Mouse (Mus musculus): ENCODE results near the gene Svs1. TPM values are rescaled to one million over a fixed set of nuclear protein-coding genes. Genes with fewer than 3 reads are reported as not detected.
A peak's percentile ranks its signal among the peaks of the same experiment; 100 is the strongest.
"Not testable (repeated sequence)": the region's sequence is repeated elsewhere in the genome, so short reads cannot be mapped to it uniquely, and the experiment has no call there.

The Svs1 gene
- not detected for total RNA-seq (2021)

- intact Hi-C loops (cut with DNase I), result no loop called here
- DNase-seq (ENCODE audit: low spot score in 2 of 2), result no peak
Measured at GRCm38 (mm10) chr6:48986444-48986990, at the start of gene Svs1. Svs1 (plus strand) TSS chr6:48986861.

- DNase-seq (ENCODE audit: low spot score in 2 of 2), result no peak
- intact Hi-C loops (cut with DNase I), result no loop called here
Measured at GRCm38 (mm10) chr6:48949596-48949995, 37.1 kb upstream of the Svs1 start.

GRCm38 (mm10) chr6:48950676-48951075 is 36.0 kb upstream of the Svs1 start:
- intact Hi-C loops (cut with DNase I), result no loop called here
- DNase-seq (ENCODE audit: low spot score in 2 of 2), result no peak

- intact Hi-C loops (cut with DNase I), result no loop called here
- no peak for DNase-seq (ENCODE audit: low spot score in 2 of 2)
Measured at GRCm38 (mm10) chr6:48951630-48952029, 35.0 kb upstream of the Svs1 start.

GRCm38 (mm10) chr6:48953220-48953619 is 33.4 kb upstream of the Svs1 start:
- no peak for DNase-seq (ENCODE audit: low spot score in 2 of 2)
- intact Hi-C loops (cut with DNase I), result no loop called here

GRCm38 (mm10) chr6:48954211-48954610 is 32.5 kb upstream of the Svs1 start:
- intact Hi-C loops (cut with DNase I), result loop anchor here (2.0 kb wide), 1 partner anchor 137 kb away; no protein-coding TSS in a partner anchor
- no peak for DNase-seq (ENCODE audit: low spot score in 2 of 2)

GRCm38 (mm10) chr6:48954946-48955345 is 31.7 kb upstream of the Svs1 start:
- DNase-seq (ENCODE audit: low spot score in 2 of 2), result peak; percentile 10 to 23
- intact Hi-C loops (cut with DNase I), result loop anchor here (2.0 to 5.0 kb wide), 3 partner anchors 93 to 308 kb away; partner anchors contain the start of gene Gimap8

- DNase-seq (ENCODE audit: low spot score in 2 of 2), result no peak
- intact Hi-C loops (cut with DNase I), result loop anchor here (5.0 kb wide), 2 partner anchors 94 to 309 kb away; partner anchors contain the start of gene Gimap8
Measured at GRCm38 (mm10) chr6:48956785-48957184, 29.9 kb upstream of the Svs1 start.

- intact Hi-C loops (cut with DNase I), result loop anchor here (5.0 kb wide), 2 partner anchors 96 to 311 kb away; partner anchors contain the start of gene Gimap8
- no peak for DNase-seq (ENCODE audit: low spot score in 2 of 2)
Measured at GRCm38 (mm10) chr6:48958053-48958452, 28.6 kb upstream of the Svs1 start.

GRCm38 (mm10) chr6:48959151-48959550 is 27.5 kb upstream of the Svs1 start:
- intact Hi-C loops (cut with DNase I), result loop anchor here (5.0 kb wide), 2 partner anchors 97 to 312 kb away; partner anchors contain the start of gene Gimap8
- DNase-seq (ENCODE audit: low spot score in 2 of 2), result not testable (repeated sequence)

- not testable (repeated sequence) for DNase-seq (ENCODE audit: low spot score in 2 of 2)
Measured at GRCm38 (mm10) chr6:48966696-48967095, 20.0 kb upstream of the Svs1 start.

GRCm38 (mm10) chr6:48967868-48968267 is 18.8 kb upstream of the Svs1 start:
- no peak for DNase-seq (ENCODE audit: low spot score in 2 of 2)

More at GRCm38 (mm10) chr6:48966696-48967095, 20.0 kb upstream of the Svs1 start:
- intact Hi-C loops (cut with DNase I), result not testable (repeated sequence)

GRCm38 (mm10) chr6:48974663-48975062 is 12.0 kb upstream of the Svs1 start, which contains the start of gene Doxl2:
Doxl2 (plus strand) TSS chr6:48974963.
- intact Hi-C loops (cut with DNase I), result no loop called here
- DNase-seq (ENCODE audit: low spot score in 2 of 2), result no peak

More at GRCm38 (mm10) chr6:48967868-48968267, 18.8 kb upstream of the Svs1 start:
- intact Hi-C loops (cut with DNase I), result no loop called here

GRCm38 (mm10) chr6:48979616-48980015 is 7.0 kb upstream of the Svs1 start:
- intact Hi-C loops (cut with DNase I), result no loop called here
- DNase-seq (ENCODE audit: low spot score in 2 of 2), result no peak

GRCm38 (mm10) chr6:48982305-48982704 is 4.4 kb upstream of the Svs1 start:
- intact Hi-C loops (cut with DNase I), result no loop called here
- peak; percentile 12 to 15 for DNase-seq (ENCODE audit: low spot score in 2 of 2)

- intact Hi-C loops (cut with DNase I), result no loop called here
- no peak for DNase-seq (ENCODE audit: low spot score in 2 of 2)
Measured at GRCm38 (mm10) chr6:48989971-48990370, 3.3 kb downstream of the Svs1 start.

- DNase-seq (ENCODE audit: low spot score in 2 of 2), result no peak
- intact Hi-C loops (cut with DNase I), result no loop called here
Measured at GRCm38 (mm10) chr6:48991991-48992390, 5.3 kb downstream of the Svs1 start.

- DNase-seq (ENCODE audit: low spot score in 2 of 2), result no peak
- intact Hi-C loops (cut with DNase I), result no loop called here
Measured at GRCm38 (mm10) chr6:48998186-48998585, 11.5 kb downstream of the Svs1 start.

GRCm38 (mm10) chr6:48998796-48999195 is 12.1 kb downstream of the Svs1 start:
- no peak for DNase-seq (ENCODE audit: low spot score in 2 of 2)
- intact Hi-C loops (cut with DNase I), result no loop called here

- intact Hi-C loops (cut with DNase I), result no loop called here
- no peak for DNase-seq (ENCODE audit: low spot score in 2 of 2)
Measured at GRCm38 (mm10) chr6:49003381-49003780, 16.7 kb downstream of the Svs1 start.

- DNase-seq (ENCODE audit: low spot score in 2 of 2), result peak; percentile 39 to 58
- intact Hi-C loops (cut with DNase I), result no loop called here
Measured at GRCm38 (mm10) chr6:49007981-49008380, 21.3 kb downstream of the Svs1 start.

Measured in left cerebral cortex, postnatal 36 days (tissue).